Mouse (Mus musculus) testis, adult 2 months (tissue): ENCODE measurements around the gene Zkscan5.

Experiments used
- CTCF ChIP-seq: fragments of 200-500 bp; IDR thresholded peaks from 2 replicates; pipeline ENCODE4 v1.5.1; 2012; ENCODE audit warnings: low read depth, mild to moderate bottlenecking, inconsistent platforms, low read length, moderate library complexity; ENCODE audit not compliant: control insufficient read depth, insufficient read depth, insufficient replicate concordance
- POLR2A ChIP-seq: fragments of 200-500 bp; IDR thresholded peaks from 2 replicates; pipeline ENCODE4 v1.6.1; 2012; ENCODE audit warnings: low read depth, mild to moderate bottlenecking, inconsistent platforms, low read length, moderate library complexity; ENCODE audit not compliant: control insufficient read depth

GRCm38 (mm10) chr5:145213505-145213904 lies 9.1 kb downstream of the Zkscan5 start:
- no peak for TF ChIP-seq CTCF
- no peak for TF ChIP-seq POLR2A
